Mouse (Mus musculus): ENCODE measurements around the gene Ypel1.

Gene Ypel1

DNA sequence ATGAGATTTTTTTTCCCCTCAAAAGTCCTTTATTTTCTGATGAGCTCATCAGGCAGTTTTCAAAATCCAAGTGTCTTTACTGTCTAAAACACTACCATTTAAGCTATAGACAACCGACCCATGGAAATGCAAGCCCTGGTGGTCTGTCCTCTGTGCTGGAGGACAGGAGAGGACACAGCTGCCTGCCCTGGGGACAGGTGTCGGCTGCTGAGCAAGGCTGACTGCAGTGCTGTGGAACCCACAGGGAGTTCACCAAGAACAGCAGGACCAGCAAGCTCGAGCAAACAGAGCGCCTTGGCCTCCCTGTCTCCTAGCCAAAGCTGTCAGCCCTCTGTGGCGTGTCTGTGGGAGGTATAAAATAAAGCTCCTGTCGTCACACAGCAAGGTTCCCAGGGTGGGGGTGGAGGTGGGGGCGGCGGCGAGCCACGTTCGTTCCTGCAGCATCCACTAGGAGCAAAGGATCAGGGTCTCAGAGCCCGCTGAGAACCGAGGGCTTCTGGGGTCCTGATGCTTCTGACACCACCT, 17.2 kb downstream of the Ypel1 start:
- DNase-seq (ENCODE audit: low read depth, low spot score) = no peak

DNA sequence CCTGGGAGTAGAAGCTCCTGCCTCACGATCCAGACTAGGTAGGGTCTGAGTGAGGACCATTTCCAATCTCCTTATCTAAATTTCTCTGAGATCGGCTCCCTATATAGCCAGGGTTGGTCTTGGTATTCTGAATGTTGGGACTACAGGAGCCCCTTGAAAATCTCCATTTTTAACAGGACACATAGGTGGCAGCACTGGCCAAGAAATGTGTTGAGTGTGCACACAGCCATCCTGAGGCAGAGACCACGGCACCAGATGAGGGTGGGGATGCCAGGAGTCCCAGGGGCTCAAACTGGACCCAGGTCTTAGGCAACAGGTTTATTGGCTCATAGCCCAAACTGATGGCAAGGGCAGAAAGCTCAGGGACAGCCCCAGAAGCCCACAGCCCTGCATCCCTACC, 18.9 kb downstream of the Ypel1 start:
- no peak for DNase-seq (ENCODE audit: low read depth, low spot score)

DNA sequence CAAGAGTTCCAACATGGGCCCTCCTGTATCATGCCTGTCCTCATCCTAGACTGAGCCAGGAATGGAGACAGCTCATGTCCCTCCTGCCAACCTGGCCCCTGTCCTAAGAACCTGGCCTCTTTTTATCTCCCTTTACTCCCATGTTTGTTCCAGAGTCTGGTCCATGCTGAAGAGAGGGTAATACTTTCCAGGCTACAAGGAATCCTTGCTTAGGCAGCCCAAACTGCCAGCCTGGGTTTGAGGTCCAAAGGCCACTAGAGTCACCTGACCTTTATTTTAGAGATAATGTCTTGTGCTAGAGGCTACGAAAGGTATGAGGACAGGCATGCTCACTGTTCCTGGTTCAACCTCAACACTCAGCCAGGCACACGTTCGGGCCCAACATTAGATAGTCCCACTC, 27.4 kb downstream of the Ypel1 start:
- DNase-seq (ENCODE audit: low read depth, low spot score) = no peak

DNA sequence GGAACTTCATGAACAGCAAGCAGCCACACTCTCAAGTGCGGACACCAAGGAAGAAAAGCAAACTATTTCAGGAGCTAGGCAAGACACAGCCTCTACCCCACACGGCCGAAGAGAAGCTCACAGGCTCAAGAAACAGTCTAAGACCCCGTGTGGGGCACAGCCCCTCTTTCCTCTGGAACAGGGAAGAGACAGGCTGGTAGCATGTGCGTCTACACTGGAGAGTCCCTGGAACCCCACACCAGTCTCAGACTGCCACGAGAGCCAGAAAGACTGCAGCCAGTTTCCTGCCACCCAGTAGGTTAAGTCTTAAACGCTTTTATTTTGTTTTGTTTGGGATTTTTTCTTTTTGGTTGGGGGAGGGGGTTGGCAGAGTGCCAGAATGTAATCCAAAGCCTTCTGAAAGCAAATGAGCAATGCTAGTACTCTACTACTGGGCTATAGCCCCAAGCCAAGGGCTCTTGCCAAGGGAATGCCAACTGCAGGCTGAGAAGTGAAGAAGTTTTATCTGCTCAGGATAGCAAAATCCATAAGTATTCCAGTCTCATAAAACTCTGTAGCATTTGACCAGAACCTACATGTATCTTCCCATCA, 33.2 kb downstream of the Ypel1 start:
- no peak for DNase-seq (ENCODE audit: low read depth, low spot score)

DNA sequence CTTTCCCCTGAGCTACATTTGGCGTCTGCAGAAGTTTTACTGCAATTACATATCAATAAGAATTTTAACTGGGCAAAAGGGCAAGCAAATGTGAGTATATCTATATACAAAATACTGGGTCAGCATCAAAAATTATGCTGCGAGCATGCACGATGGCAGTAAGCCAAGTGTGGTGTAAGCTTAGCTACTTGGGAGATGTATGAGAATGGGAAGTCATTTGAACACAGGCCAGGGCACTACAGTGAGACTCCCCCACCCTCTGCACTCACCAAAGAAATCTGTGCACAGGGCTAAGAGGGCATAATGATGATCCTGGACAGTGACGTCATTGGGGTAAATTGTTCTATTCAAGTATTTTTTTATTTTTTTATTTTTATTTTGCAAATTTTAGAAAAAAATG, 35.1 kb downstream of the Ypel1 start:
- DNase-seq (ENCODE audit: low read depth, low spot score) = no peak

GRCm38 (mm10) chr16:17110771-17111743, 41.6 kb downstream of the Ypel1 start, which contains the start of gene Ppil2:
Gene Ppil2, minus strand, starts transcription at chr16:17111257.
- DNase-seq (ENCODE audit: low read depth, low spot score) = peak; percentile 64

DNA sequence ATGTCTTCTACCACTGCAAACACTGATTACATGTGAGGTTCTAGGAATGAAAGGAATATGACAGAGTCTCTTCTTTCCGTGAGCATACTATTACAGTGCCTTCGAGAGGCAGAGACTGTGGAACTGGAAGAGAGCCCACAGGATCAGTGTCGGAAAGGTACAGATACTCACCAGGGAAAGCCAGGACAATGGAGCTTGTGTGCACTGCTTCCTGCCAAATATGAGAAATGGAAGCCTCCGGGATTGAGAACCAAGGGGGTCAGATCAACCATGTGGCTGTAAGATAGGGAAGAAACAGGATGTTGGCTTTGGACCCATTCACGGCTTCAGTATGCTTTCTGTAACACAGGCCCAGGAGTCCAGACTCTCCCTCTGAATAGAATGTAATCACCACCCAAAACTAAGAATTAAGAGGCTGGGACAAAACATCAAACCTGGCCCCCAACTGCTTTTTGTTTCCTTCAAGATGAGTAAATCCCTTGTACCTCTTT, 47.9 kb downstream of the Ypel1 start:
- no peak for DNase-seq (ENCODE audit: low read depth, low spot score)

DNA sequence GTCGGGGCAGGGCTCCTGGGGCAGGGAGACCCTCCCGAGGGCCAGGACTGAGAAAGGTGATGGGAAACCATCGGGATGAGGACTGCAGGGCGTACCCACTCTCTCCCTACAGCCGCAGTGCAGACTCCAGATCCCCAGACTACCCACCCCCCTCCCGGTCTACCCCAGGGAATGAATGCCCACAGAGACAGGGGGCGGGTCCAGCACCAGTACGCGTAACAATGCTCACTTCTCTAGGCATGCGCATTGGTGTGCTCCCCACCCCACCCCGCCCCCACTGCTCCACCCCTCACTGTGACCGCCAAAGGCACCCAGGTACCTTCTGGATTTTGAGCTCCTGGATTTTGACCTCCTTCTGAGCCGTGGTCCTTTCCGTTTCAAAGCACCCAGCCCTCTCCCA, 52.1 kb downstream of the Ypel1 start:
- no peak for DNase-seq (ENCODE audit: low read depth, low spot score)

DNA sequence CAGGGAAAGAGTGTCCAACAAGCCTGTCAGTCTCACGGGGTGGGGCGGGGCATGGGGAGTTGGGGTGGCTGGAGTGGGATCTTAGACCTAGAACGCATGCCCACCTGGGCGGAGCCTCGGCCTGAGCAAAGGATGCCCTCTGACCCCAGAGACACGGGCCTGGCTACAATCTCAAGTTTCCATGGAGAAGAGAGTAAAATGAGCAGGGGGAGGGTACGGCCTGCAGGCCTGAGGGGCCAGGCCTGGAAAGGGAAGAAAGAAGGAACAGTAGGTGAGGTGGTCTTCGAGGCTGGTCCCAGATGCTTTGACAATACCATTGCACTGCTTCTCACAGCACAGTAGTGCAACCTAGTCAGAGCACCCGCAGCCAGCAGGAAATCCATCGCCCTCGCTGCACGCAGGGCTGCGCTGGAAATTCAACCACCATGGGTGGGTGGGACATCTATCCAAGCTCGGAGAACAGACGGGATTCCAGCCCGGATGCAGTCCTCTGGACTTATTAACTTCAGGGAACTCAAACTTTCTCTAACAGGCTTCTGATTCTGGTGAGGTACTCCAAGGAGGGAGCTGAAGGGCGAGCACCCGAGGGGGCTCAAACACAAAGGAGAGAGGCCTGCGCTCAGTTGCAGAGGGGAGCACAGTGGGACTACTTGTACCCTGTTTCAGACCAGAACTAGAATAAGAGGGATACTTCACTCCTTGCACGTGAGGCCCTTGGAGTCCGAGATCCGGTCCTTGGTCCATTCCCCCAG, 54.8 kb downstream of the Ypel1 start:
- DNase-seq (ENCODE audit: low read depth, low spot score) = no peak

GRCm38 (mm10) chr16:17124871-17125520, 55.5 kb downstream of the Ypel1 start, which contains the start of gene 2610318N02Rik:
Gene 2610318N02Rik, minus strand, starts transcription at chr16:17125167.
- no peak for DNase-seq (ENCODE audit: low read depth, low spot score)

GRCm38 (mm10) chr16:17127292-17127691, 57.8 kb downstream of the Ypel1 start:
- no peak for DNase-seq (ENCODE audit: low read depth, low spot score)

- DNase-seq (ENCODE audit: low read depth, low spot score) = no peak
Observed at GRCm38 (mm10) chr16:17131191-17132088, 61.9 kb downstream of the Ypel1 start.

DNA sequence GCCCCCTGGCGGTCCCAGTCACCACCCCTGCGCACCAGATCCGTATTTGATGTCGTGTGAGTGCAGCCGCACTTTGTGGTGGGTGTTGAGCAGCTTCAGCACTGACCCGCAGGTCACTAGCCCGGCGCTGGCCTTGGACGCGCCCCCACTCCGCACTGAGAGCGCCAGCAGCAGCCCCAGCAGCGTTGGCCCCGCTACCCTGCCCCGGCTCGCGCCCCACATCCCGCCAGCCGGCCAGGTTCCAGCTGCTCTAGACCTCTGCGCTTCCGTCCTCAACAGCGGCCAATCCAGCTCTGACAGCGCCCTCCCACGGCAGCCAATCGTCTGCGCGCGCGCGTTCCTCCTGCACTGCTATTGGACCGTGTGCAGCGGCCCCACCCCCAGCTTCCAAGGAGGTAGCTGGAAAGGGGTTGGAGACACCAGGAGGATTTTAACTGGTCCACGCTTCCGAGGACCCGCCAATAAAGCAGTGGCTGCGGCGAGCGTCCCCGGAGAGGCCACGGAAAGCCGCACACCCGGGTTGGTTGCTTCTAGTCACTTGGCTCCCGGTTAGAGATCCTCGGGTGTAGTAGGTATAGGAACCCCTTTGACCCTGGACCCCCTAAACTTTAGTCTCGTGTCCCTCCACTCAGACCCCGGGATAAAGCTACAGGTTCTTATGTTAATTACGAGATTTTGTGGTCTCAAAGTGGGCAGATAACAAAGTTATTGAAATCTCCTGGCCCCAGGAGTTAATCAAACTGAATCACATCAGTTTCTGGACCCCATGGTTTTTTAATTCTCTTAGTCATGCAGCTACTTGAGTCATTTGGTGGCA, 62.8 kb downstream of the Ypel1 start, which contains the start of gene Sdf2l1:
TSS of gene Sdf2l1 (minus strand) at position 295 of the 817 bp plus-strand sequence.
- DNase-seq (ENCODE audit: low read depth, low spot score) = peak; percentile 91

- no peak for DNase-seq (ENCODE audit: low read depth, low spot score)
Observed at GRCm38 (mm10) chr16:17132906-17133200, 63.4 kb downstream of the Ypel1 start.
